Mouse (Mus musculus) kidney, postnatal 25 days (tissue): ENCODE data around the gene Prss23.

Experiments
- DNase-seq, 2 experiments: peaks; one replicate each; pipeline ENCODE4 v3.0.0; 2021; ENCODE audit warnings: mixed read lengths in 2 of 2

The Prss23 gene

DNA sequence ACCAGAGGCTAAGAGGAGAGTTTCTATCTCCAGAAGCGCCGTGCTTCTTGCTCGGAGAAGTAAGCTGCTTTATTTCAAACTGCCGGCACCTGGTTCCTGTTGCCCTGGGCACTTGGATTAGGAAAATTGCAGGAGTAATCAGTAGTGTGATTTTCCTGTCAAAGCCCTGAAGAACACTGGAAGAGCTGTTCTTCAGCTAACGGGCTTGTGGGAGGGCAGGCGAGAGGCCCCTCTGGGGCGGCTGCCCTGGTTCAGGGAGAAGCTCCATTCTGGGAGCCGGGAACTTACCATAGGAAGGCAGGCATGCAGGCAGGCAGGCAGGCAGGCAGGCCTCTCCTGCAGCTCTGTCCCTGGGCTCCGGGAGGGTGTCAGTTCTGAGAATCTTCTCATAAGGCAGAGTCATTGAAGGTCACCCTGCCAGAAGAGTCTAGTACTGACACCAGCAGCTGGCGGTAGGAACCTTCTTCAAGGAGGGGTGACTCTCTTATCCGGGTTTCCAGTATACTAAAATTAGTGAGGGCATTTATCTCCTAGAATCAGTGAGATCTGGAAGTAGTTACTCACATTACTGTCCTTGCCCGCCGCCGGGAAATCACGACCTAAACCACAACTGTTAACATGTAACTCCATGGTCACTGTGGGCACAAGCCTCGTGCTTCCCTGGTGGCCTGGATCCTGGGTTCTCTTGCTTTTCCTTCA is at the start of gene Prss23:
Gene Prss23 (minus strand): TSS at position 457 of the 699 bp plus-strand sequence.
- no peak for DNase-seq

- no peak for DNase-seq
Observed at GRCm38 (mm10) chr7:89576127-89576526, 49.1 kb upstream of the Prss23 start.

GRCm38 (mm10) chr7:89564569-89564968 is 37.6 kb upstream of the Prss23 start:
- DNase-seq, result no peak

DNA sequence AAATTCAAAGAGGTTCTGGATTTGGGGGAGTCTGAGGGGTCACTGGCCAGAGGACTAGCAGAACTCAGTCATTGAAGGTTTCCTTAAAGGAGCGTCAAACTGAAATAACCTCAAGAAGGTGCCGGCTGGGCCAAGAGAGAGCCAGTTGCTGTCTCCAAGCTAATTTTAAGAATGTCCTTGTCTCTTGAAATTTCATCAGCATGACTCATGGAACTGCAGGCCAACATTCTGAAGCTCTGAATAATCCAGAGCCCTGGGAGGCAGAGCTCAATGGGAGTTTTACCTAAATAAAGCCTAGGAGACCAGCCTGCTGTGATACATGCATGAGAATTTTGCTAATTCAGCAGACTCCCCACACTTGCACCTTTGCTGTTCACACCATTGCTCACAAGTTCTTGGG is 36.5 kb upstream of the Prss23 start:
- DNase-seq, result peak in 1 of 2 experiments; percentile 6

DNA sequence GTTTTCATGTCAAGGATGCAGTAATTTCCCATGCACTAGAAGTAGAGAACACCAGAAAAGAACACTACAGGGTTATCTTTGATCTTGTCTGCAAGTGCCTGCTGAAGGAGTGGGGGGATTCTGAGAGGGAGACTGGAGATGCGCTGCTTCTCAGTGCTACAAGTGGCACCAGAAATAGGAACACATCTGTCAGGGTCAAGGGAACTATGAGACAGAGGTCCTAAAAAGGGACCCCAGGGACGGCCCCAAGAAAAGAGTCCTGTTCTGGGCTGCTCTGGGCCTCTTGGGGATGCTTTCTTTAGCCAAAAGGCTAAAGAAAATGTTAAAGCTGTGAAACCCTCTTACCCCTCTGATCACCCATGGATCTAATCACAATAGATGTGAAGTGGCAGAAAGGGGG is 35.2 kb upstream of the Prss23 start:
- DNase-seq, result no peak

- no peak for DNase-seq
Observed at GRCm38 (mm10) chr7:89560939-89561338, 34.0 kb upstream of the Prss23 start.

- peak in 1 of 2 experiments; percentile 8 for DNase-seq
Observed at GRCm38 (mm10) chr7:89559633-89560032, 32.6 kb upstream of the Prss23 start.

DNA sequence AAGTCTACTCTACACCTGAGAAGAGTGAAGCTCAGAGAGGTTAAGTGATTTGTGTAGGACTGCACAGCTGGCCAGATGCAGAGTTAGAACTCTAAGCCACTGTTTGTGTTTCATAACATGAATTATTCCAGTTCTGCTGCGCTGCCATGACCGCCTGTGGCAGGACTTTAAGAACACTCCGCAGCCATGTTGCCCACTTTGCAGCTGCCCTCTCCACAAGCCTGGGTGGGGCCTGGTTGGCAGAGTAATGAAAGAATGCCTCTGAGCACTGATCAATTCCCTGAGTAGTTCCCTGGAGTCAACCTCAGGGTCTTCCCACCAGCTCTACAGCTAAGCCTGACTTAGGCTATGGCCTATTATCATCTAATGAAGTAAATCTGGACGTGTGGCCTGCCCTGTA is 32.1 kb upstream of the Prss23 start:
- DNase-seq, result no peak

DNA sequence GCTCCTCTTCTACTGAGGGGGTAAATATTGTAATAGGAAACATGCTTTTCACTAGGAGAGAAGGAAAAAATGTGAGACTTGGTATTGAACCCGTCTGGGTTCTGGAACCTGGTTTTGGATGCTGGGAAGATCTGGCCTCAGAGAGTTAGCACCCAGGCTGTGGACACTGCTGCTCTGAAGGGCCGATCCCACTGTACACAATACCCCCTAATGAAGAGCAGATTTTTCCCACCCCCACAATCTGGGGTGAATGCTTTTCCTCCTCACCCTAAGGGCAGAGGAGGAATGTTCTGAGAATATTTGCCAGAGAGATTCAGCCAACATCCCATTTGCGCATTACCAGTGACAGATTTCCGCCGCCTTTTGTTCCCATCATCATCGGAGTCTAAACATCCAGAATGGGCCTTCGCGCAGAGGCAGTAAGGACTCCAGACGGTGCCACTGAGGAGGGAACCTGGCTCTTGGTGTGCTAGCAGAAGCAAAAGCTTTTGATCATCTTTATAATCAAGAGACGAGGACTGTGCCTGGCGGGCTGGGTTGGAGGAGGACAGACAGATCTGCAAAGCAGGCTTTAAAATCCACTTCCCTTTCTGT is 31.6 kb upstream of the Prss23 start:
- DNase-seq, result peak; percentile 23 to 44

- DNase-seq, result no peak
Observed at GRCm38 (mm10) chr7:89557056-89557455, 30.1 kb upstream of the Prss23 start.

DNA sequence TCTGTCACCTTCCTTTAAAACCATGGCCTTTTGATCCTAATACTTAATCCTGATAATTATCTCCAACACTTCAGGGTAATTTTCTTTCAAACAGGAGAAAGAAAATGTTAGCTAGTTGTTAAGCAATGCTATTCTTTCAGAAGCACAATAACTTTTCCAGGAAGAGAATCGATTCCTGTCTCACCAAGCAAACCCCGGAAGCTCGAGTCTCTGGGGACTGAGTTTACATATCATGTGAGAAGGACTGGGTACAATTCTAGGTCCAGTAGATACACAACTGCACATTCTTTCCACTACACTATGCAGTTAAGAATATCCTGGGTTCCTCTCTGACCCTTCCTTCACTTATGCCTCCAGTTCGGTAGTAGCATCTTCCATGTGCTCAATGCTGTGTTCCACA is 29.7 kb upstream of the Prss23 start:
- DNase-seq, result no peak

GRCm38 (mm10) chr7:89555170-89555569 is 28.2 kb upstream of the Prss23 start:
- no peak for DNase-seq

DNA sequence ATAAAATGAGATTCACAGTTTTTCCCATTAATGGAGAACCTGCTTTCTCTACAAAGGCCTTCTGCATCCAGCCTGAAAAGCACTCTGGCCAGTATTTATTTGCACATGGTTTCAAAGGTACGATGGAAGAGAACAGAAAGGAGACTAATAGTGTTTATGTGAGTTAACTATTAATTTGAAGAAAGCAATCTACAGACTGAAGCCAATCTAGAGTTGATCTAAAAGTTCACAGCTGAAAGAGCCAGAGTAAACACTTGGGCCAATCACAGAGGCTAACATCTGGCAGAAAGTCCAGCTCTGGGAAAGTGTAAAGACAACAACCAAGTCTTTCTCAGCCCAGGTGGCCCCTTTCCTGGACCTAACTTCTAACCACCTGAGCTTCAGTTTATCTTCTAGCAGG is 27.1 kb upstream of the Prss23 start:
- peak in 1 of 2 experiments; percentile 25 for DNase-seq

DNA sequence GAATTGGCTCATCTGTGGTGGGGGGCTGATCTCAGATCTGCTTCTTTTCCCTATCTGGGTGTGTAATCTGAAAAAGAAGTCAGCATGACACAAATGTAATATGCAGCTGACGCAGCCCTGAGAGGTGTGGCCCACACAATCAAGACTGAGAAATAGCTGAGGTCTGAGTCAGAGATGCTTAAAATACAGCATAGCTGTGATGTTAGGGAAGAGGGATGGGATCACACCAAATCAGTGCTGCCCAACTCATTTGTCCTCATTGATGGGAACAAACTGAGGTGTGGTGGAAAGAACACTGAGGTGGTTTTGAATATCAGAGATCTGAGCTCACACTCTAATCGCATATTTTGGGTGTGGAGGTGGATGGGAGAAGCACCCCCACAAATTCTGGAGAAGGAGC is 14.0 kb upstream of the Prss23 start:
- DNase-seq, result no peak

GRCm38 (mm10) chr7:89539391-89539790 is 12.4 kb upstream of the Prss23 start:
- no peak for DNase-seq

- DNase-seq, result no peak
Observed at GRCm38 (mm10) chr7:89527430-89527856, 456 bp upstream of the Prss23 start.

- no peak for DNase-seq
Observed at GRCm38 (mm10) chr7:89523816-89524215, 3.2 kb downstream of the Prss23 start.

- DNase-seq, result no peak
Observed at GRCm38 (mm10) chr7:89522170-89522569, 4.8 kb downstream of the Prss23 start.

GRCm38 (mm10) chr7:89517460-89518390 is 9.3 kb downstream of the Prss23 start:
- peak; percentile 84 to 91 for DNase-seq

DNA sequence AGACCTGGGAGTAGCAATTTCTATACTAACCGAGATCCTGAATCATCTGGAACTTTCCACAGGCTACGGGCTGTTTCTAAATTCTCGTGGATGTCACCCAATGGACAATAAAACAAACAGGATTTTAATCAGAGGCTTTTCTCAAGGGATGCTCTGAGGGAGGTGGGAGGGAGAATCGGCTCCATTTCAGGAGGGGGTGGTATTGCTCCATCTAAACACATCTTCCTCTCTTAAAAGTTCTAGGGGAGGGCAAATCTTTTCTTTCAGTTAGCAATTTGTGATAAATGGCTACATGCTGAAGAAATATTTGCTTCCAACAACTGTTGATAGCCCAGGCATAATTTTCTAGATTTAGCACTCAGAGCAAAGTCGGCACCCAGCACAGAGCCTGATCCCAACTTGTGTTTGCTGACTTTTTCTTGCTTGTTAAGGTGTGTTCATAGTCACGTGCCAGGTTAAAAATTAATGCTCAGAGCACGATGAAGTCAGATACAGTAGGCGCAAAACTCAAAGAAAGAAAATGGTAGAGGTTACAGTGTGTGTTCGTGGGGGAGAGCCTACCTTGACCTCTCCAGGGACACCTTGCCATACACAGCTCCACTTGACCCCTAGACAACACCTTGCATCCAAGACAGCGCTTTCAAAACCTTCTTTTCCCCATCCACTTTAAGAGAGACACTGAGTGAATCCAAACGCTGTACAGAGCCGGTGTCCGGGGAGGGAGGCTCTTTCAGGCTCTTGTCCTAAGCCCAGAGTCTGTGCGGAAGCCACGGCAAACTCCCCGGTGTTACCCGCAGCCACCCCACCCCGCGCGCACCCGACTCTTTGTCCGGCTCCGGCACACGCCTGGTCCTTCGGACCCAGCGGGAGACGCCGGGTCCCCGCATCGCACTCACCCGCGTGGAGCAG is 10.2 kb downstream of the Prss23 start:
- peak; percentile 40 to 43 for DNase-seq

GRCm38 (mm10) chr7:89511921-89512514 is 15.0 kb downstream of the Prss23 start:
- DNase-seq, result no peak

- no peak for DNase-seq
Observed at GRCm38 (mm10) chr7:89508672-89509071, 18.3 kb downstream of the Prss23 start.
